8 mouse cellular contexts compared by ENCODE assay signal in genomic region chr4:59096393-59096792, GRCm38 (mm10). TPM values are rescaled to one million over a fixed set of nuclear protein-coding genes. Genes with fewer than 3 reads are reported as not detected.
A peak's percentile ranks its signal among the peaks of the same experiment; 100 is the strongest.
DNase-seq lines count a peak whose midpoint lies in the region; ATAC-seq lines count a peak whose summit lies in the region.

No protein-coding gene starts in this region.

- H3K4me2 ChIP-seq in liver, embryonic 12.5 days, result no peak overlapping the region
- no peak overlapping the region for H3K4me2 ChIP-seq in intestine, embryonic 16.5 days (ENCODE audit: low read depth, low read length)
- H3K4me2 ChIP-seq in midbrain, embryonic 13.5 days (replicated peaks), result no peak overlapping the region

- no peak overlapping the region for H3K27ac ChIP-seq in liver, embryonic 12.5 days
- H3K27ac ChIP-seq in intestine, embryonic 16.5 days (ENCODE audit: low read length), result no peak overlapping the region
- H3K27ac ChIP-seq in midbrain, embryonic 13.5 days, result no peak overlapping the region

- H3K36me3 ChIP-seq in liver, embryonic 12.5 days, result no peaks in the 10 kb centered on the region
- no peaks in the 10 kb centered on the region for H3K36me3 ChIP-seq in intestine, embryonic 16.5 days (ENCODE audit: control insufficient read depth, insufficient read depth, low read length)
- H3K36me3 ChIP-seq in midbrain, embryonic 13.5 days, result no peaks in the 10 kb centered on the region

- no peaks in the 10 kb centered on the region for H3K4me1 ChIP-seq in liver, embryonic 12.5 days
- H3K4me1 ChIP-seq in intestine, embryonic 16.5 days (ENCODE audit: control insufficient read depth, insufficient read depth, low read length), result no peaks in the 10 kb centered on the region
- H3K4me1 ChIP-seq in midbrain, embryonic 13.5 days (replicated peaks), result no peaks in the 10 kb centered on the region

- intact Hi-C loops in left cerebral cortex, postnatal 10 days (cut with DNase I), result loop anchor here (2.0 to 10.0 kb wide), 5 partner anchors 91 to 476 kb away; partner anchors contain the start of gene Ugcg

- no peaks in the 10 kb centered on the region for H3K9me3 ChIP-seq in liver, embryonic 12.5 days (replicated peaks)
- no peaks in the 10 kb centered on the region for H3K9me3 ChIP-seq in intestine, embryonic 16.5 days (ENCODE audit: control insufficient read depth, low read length)
- no peaks in the 10 kb centered on the region for H3K9me3 ChIP-seq in midbrain, embryonic 13.5 days

- no peak overlapping the region for H3K4me3 ChIP-seq in liver, embryonic 12.5 days
- H3K4me3 ChIP-seq in intestine, embryonic 16.5 days (ENCODE audit: low read length), result no peak overlapping the region
- H3K4me3 ChIP-seq in midbrain, embryonic 13.5 days (replicated peaks), result no peak overlapping the region

- DNase-seq in liver, result peak; percentile 56
- DNase-seq in embryo, embryonic 10 days (ENCODE audit: low spot score), result peak; percentile 90
- DNase-seq in gastrocnemius, postnatal 10 days, result peak; percentile 59
- DNase-seq in left cerebral cortex, postnatal 10 days (ENCODE audit: extremely low spot score in 1 of 2, low spot score in 2 of 2), result peak; percentile 70 to 81
- peak; percentile 27 for DNase-seq in spleen, adult 12 weeks (ENCODE audit: low spot score)

- no peak overlapping the region for H3K9ac ChIP-seq in liver, embryonic 12.5 days
- no peak overlapping the region for H3K9ac ChIP-seq in intestine, embryonic 16.5 days (ENCODE audit: low read depth, low read length)
- no peak overlapping the region for H3K9ac ChIP-seq in midbrain, embryonic 13.5 days (replicated peaks)

- no peak for ATAC-seq in liver, embryonic 12.5 days
- peak; percentile 80 for ATAC-seq in intestine, embryonic 16.5 days
- ATAC-seq in midbrain, embryonic 13.5 days, result peak; percentile 96

- H3K27me3 ChIP-seq in liver, embryonic 12.5 days (replicated peaks), result no peaks in the 10 kb centered on the region
- no peaks in the 10 kb centered on the region for H3K27me3 ChIP-seq in intestine, embryonic 16.5 days (replicated peaks; ENCODE audit: control insufficient read depth, insufficient read depth, low read length)
- no peaks in the 10 kb centered on the region for H3K27me3 ChIP-seq in midbrain, embryonic 13.5 days

RNA-seq across cellular contexts. Expression of gene AI481877, which starts 42.4 kb away (rescaled TPM):
- not detected in 2 replicates for polyA plus RNA-seq in liver, embryonic 12.5 days (2016; fragmentation: Nextera tagmentation; extraction: Ambion mirVana)
- not detected for total RNA-seq in gastrocnemius, postnatal 10 days (2021)
- polyA plus RNA-seq in intestine, embryonic 16.5 days (2015; fragmentation: Nextera tagmentation; extraction: Ambion mirVana), result not detected in 2 replicates
- not detected for total RNA-seq in left cerebral cortex, postnatal 10 days (2021)
- 0.04 TPM in 1 of 2 replicates, not detected in the other for polyA plus RNA-seq in midbrain, embryonic 13.5 days (2015; fragmentation: Nextera tagmentation; extraction: Ambion mirVana)

Comparison
In these comparisons a context has a peak if more than half of its experiments do, and no peak if none do; other contexts are left out.
1. DNase-seq: peak in every context shown above with its lines; median percentile 90 in embryo, embryonic 10 days; 76 in left cerebral cortex, postnatal 10 days; 59 in gastrocnemius, postnatal 10 days; 56 in liver; 27 in spleen, adult 12 weeks.